Mouse (Mus musculus): ENCODE data around the gene Il34. TPM values are rescaled to one million over a fixed set of nuclear protein-coding genes. Genes with fewer than 3 reads are reported as not detected.

Gene Il34
- polyA plus RNA-seq, 1 experiment from 2014 or later = 5.2 TPM

GRCm38 (mm10) chr8:110779924-110780718 is 25.6 kb downstream of the Il34 start:
- peak; percentile 70 for DNase-seq (ENCODE audit: low spot score)
- 59% methylated on average over 13 of the region's 13 CpGs for WGBS
- H3K27ac ChIP-seq = no peak overlapping the region
- H3K27me3 ChIP-seq (ENCODE audit: insufficient read depth, low read length) = no peaks in the 10 kb centered on the region
- no peak for ATAC-seq (replicated peaks; ENCODE audit: low FRiP score, low read depth)
- H3K9me3 ChIP-seq (replicated peaks; ENCODE audit: low read length) = no peaks in the 10 kb centered on the region
- H3K4me2 ChIP-seq (ENCODE audit: low read length) = no peak overlapping the region
- no peaks in the 10 kb centered on the region for H3K4me1 ChIP-seq (replicated peaks; ENCODE audit: insufficient read depth, low read length)
- no peak overlapping the region for H3K4me3 ChIP-seq (replicated peaks; ENCODE audit: low read depth, low read length)
- H3K36me3 ChIP-seq (ENCODE audit: insufficient read depth, low read length) = no peaks in the 10 kb centered on the region
- no peak overlapping the region for H3K9ac ChIP-seq (ENCODE audit: low read depth, low read length)
- no peak for TF ChIP-seq CTCF (IDR thresholded peaks at IDR 0.05; ENCODE audit: low read depth)

- no peak for DNase-seq (ENCODE audit: low spot score)
- Histone ChIP-seq H3K4me1 (replicated peaks; ENCODE audit: insufficient read depth, low read length) (no peaks in the 10 kb centered on the region), H3K4me2 (ENCODE audit: low read length) (no peak overlapping the region), H3K27ac (no peak overlapping the region), H3K27me3 (ENCODE audit: insufficient read depth, low read length) (no peaks in the 10 kb centered on the region), H3K9ac (ENCODE audit: low read depth, low read length) (no peak overlapping the region), H3K9me3 (replicated peaks; ENCODE audit: low read length) (no peaks in the 10 kb centered on the region), H3K36me3 (ENCODE audit: insufficient read depth, low read length) (no peaks in the 10 kb centered on the region), H3K4me3 (replicated peaks; ENCODE audit: low read depth, low read length) (no peak overlapping the region)
- WGBS = 96% methylated on average over 3 of the region's 3 CpGs
- TF ChIP-seq CTCF (IDR thresholded peaks at IDR 0.05; ENCODE audit: low read depth) = 0 out of 2 replicates have a peak, but pooled peaks have one; percentile 20
- ATAC-seq (replicated peaks; ENCODE audit: low FRiP score, low read depth) = no peak
Measured at GRCm38 (mm10) chr8:110776335-110776734, 29.4 kb downstream of the Il34 start.

GRCm38 (mm10) chr8:110775721-110776120 is 30.0 kb downstream of the Il34 start:
- DNase-seq (ENCODE audit: low spot score) = peak; percentile 46
- H3K4me1 ChIP-seq (replicated peaks; ENCODE audit: insufficient read depth, low read length) = no peaks in the 10 kb centered on the region
- H3K36me3 ChIP-seq (ENCODE audit: insufficient read depth, low read length) = no peaks in the 10 kb centered on the region
- no peaks in the 10 kb centered on the region for H3K27me3 ChIP-seq (ENCODE audit: insufficient read depth, low read length)
- H3K4me3 ChIP-seq (replicated peaks; ENCODE audit: low read depth, low read length) = no peak overlapping the region
- 66% methylated on average over 3 of the region's 3 CpGs for WGBS
- no peaks in the 10 kb centered on the region for H3K9me3 ChIP-seq (replicated peaks; ENCODE audit: low read length)
- TF ChIP-seq CTCF (IDR thresholded peaks at IDR 0.05; ENCODE audit: low read depth) = no peak
- ATAC-seq (replicated peaks; ENCODE audit: low FRiP score, low read depth) = no peak
- no peak overlapping the region for H3K4me2 ChIP-seq (ENCODE audit: low read length)
- no peak overlapping the region for H3K9ac ChIP-seq (ENCODE audit: low read depth, low read length)
- H3K27ac ChIP-seq = no peak overlapping the region

GRCm38 (mm10) chr8:110775316-110775715 is 30.4 kb downstream of the Il34 start:
- WGBS = 85% methylated on average over 8 of the region's 8 CpGs
- no peaks in the 10 kb centered on the region for H3K9me3 ChIP-seq (replicated peaks; ENCODE audit: low read length)
- no peak for DNase-seq (ENCODE audit: low spot score)
- no peaks in the 10 kb centered on the region for H3K36me3 ChIP-seq (ENCODE audit: insufficient read depth, low read length)
- H3K9ac ChIP-seq (ENCODE audit: low read depth, low read length) = no peak overlapping the region
- H3K4me2 ChIP-seq (ENCODE audit: low read length) = no peak overlapping the region
- peak; percentile 60 for TF ChIP-seq CTCF (IDR thresholded peaks at IDR 0.05; ENCODE audit: low read depth)
- no peaks in the 10 kb centered on the region for H3K27me3 ChIP-seq (ENCODE audit: insufficient read depth, low read length)
- H3K4me3 ChIP-seq (replicated peaks; ENCODE audit: low read depth, low read length) = no peak overlapping the region
- H3K27ac ChIP-seq = peak overlapping the region; percentile 74; the same call in 1 of the 2 replicates
- ATAC-seq (replicated peaks; ENCODE audit: low FRiP score, low read depth) = no peak
- H3K4me1 ChIP-seq (replicated peaks; ENCODE audit: insufficient read depth, low read length) = no peaks in the 10 kb centered on the region

GRCm38 (mm10) chr8:110774725-110775124 is 31.0 kb downstream of the Il34 start:
- H3K27ac ChIP-seq = peak overlapping the region; percentile 74
- 81% methylated on average over 6 of the region's 6 CpGs for WGBS
- H3K4me2 ChIP-seq (ENCODE audit: low read length) = no peak overlapping the region
- no peak for TF ChIP-seq CTCF (IDR thresholded peaks at IDR 0.05; ENCODE audit: low read depth)
- no peaks in the 10 kb centered on the region for H3K36me3 ChIP-seq (ENCODE audit: insufficient read depth, low read length)
- DNase-seq (ENCODE audit: low spot score) = no peak
- no peak overlapping the region for H3K4me3 ChIP-seq (replicated peaks; ENCODE audit: low read depth, low read length)
- no peaks in the 10 kb centered on the region for H3K4me1 ChIP-seq (replicated peaks; ENCODE audit: insufficient read depth, low read length)
- no peak overlapping the region for H3K9ac ChIP-seq (ENCODE audit: low read depth, low read length)
- no peaks in the 10 kb centered on the region for H3K27me3 ChIP-seq (ENCODE audit: insufficient read depth, low read length)
- no peaks in the 10 kb centered on the region for H3K9me3 ChIP-seq (replicated peaks; ENCODE audit: low read length)
- ATAC-seq (replicated peaks; ENCODE audit: low FRiP score, low read depth) = no peak

- Histone ChIP-seq H3K4me3 (replicated peaks; ENCODE audit: low read depth, low read length) (no peak overlapping the region), H3K4me2 (ENCODE audit: low read length) (no peak overlapping the region), H3K4me1 (replicated peaks; ENCODE audit: insufficient read depth, low read length) (no peaks in the 10 kb centered on the region), H3K27me3 (ENCODE audit: insufficient read depth, low read length) (no peaks in the 10 kb centered on the region), H3K9me3 (replicated peaks; ENCODE audit: low read length) (no peaks in the 10 kb centered on the region), H3K27ac (peak overlapping the region; percentile 74), H3K36me3 (ENCODE audit: insufficient read depth, low read length) (no peaks in the 10 kb centered on the region), H3K9ac (ENCODE audit: low read depth, low read length) (no peak overlapping the region)
- DNase-seq (ENCODE audit: low spot score) = peak; percentile 65
- WGBS = 35% methylated on average over 3 of the region's 3 CpGs
- 0 out of 2 replicates have a peak, but pooled peaks have one; percentile 36 for ATAC-seq (replicated peaks; ENCODE audit: low FRiP score, low read depth)
- TF ChIP-seq CTCF (IDR thresholded peaks at IDR 0.05; ENCODE audit: low read depth) = no peak
Measured at GRCm38 (mm10) chr8:110774047-110774446, 31.7 kb downstream of the Il34 start.
